Mouse (Mus musculus): Measurements from ENCODE around the gene Cnpy3. TPM values are rescaled to one million over a fixed set of nuclear protein-coding genes. Genes with fewer than 3 reads are reported as not detected.

Gene Cnpy3
- total RNA-seq, 1 experiment from 2014 or later, result 104 TPM

DNA sequence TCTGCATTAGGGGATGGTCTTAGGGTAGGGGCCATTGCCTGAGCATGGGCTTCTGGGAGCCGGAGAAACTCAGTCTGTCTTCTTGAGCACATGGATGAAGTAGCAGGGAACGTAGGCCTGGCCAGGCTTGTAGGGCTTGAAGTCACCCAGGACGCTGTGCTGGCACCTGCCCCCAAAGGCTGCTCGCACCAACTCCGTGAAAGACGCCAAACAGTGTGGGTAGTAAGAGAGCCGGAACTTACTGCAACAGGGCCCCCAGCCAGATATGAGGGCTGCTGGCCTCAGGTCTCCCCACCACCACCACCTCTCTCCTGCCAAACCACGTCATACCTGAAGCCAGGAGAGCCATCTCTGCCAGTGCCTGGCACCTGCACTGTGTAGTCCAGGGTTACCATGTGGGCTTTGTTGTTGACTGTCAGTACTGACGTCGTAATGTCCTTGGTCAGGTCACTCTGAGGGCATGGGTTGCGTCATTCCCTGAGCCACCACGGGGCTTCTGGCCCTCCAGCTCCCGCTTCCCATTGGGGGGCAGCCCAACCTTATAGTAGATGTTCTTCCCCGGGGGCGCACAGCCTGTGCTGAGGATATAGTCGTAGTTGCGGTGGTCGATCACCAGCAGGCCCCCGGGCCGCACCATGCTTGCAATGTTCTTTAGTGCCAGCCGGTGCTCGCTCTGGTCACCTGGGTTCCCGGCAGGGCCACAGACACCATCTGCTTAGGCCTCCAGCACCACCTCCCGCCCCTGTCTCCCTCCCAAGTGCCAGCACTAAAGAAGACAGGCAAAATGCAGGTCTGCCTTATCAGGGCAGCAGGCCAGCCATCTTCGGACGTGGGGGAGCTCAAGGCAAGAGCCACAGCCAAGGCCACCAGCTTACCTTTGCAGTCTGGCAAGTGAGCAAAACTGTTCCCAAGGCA is 26.0 kb downstream of the Cnpy3 start:
- no peak for ATAC-seq (ENCODE audit: extremely low read depth, insufficient number of reproducible peaks, low FRiP score, poor library complexity, severe bottlenecking)

DNA sequence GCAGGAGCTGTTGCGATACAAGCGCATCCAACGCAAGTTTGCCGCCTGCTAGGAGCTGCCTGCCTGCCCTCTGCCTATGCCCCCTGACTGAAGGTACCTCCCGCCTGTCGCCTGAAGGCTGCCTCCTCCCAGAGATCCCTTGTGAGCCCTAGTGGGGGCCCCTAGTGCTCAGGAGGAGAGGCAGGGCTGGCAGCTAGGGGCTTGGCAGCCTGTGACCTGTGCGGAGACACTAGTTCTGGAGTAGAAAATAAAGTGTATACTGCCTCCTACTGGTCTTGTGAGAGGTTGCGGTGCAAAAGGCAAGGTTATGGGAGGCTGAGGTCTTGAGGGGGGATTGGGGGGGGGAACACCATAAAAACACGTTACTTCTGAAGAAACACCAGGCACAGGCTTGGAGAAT is 26.7 kb downstream of the Cnpy3 start:
- ATAC-seq (ENCODE audit: extremely low read depth, insufficient number of reproducible peaks, low FRiP score, poor library complexity, severe bottlenecking), result peak; percentile 35

DNA sequence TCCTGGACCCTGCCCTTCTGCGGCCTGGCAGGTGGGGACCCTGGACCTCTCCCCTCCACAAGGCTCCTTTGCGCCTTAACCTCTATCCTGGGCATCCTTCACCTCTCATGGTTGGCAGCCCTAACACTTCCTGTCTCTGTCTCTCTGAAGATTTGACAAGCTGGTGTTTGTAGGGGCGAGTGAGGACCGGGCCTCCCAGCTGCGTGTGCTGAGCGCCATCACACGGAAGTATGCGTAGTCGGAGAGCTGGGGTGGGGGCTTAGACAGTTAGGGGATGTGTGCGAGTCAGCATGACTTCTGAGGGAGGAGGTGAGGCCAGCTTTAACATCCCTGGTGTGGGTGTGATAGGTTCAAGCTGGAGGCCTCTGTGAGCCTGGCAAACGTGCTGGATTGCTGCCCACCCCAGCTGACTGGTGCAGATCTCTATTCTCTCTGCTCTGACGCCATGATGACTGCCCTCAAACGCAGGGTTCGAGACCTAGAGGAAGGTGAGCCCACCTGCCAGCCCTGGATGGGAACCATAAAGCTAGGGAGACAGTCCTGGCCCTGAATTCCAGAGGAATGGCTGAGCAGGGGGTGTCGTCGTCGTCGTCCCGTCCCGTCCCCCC is 27.4 kb downstream of the Cnpy3 start:
- ATAC-seq (ENCODE audit: extremely low read depth, insufficient number of reproducible peaks, low FRiP score, poor library complexity, severe bottlenecking), result no peak

DNA sequence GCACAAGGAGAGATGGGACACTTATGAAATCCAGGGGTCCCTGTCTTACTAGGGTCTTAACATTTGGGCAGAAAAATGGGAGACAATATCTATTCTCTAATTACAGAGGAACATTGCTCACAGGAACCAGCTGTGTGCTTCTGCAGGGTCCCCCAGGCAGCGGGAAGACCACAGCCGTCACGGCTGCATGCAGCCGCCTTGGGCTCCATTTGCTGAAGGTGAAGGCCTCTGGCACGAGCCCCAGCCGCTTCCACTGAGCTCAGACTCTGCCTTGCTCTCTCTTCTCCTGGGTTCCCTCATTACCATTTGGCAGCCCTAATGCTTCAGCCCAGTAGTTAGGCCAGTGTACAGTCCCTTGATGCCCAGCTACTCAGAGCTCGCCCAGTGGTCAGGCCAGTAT is 30.9 kb downstream of the Cnpy3 start:
- no peak for ATAC-seq (ENCODE audit: extremely low read depth, insufficient number of reproducible peaks, low FRiP score, poor library complexity, severe bottlenecking)

GRCm38 (mm10) chr17:46714756-46715481 is 37.1 kb downstream of the Cnpy3 start:
- ATAC-seq (ENCODE audit: extremely low read depth, insufficient number of reproducible peaks, low FRiP score, poor library complexity, severe bottlenecking), result no peak

DNA sequence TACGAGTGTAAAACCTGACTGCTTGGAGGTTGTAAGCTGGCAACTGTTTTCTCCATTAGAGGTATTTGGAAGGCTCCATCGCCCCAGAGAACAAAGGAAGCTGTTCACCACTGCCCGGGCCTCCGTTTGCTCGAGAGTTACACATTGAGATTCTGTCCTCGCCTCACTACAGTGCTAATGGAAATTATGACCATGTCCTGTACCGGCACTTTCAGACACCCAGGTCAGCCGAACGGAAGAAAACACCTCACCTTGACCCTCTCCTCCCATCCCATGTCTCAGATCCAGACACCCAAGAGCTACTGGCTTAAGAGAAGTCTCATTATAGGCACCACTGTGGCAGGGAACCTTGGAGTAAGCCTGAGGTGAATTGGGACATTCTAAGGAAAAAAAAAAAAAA is 38.2 kb downstream of the Cnpy3 start:
- no peak for ATAC-seq (ENCODE audit: extremely low read depth, insufficient number of reproducible peaks, low FRiP score, poor library complexity, severe bottlenecking)

GRCm38 (mm10) chr17:46712442-46712841 is 39.6 kb downstream of the Cnpy3 start:
- no peak for ATAC-seq (ENCODE audit: extremely low read depth, insufficient number of reproducible peaks, low FRiP score, poor library complexity, severe bottlenecking)

DNA sequence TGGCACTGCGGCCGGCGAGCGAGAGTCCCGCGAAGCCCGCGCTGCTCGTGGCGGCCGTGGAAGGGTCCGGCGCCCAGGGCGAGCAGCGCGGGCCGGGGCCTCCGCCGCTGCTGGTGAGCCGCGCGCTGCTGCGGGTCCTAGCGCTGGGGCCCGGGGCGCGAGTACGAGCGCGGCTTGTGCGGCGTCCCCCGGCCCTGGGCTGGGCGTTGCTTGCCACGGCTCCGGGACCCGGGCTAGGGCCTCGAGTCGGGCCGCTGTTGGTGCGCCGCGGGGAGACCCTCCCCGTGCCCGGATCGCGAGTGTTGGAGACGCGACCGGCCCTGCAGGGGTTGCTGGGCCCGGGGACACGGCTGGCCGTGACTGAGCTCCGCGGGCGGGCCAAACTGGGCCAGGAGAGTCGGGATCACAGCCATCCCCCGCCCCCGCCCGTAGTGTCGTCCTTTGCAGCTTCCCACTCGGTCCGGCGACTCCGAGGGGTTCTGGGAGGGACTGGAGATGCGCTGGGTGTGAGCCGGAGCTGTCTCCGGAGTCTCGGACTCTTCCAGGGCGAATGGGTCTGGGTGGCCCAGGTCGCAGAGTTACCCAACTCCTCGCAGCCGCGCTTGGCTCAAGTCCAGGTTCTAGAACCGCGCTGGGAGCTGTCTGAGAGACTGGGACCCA is 40.3 kb downstream of the Cnpy3 start:
- no peak for ATAC-seq (ENCODE audit: extremely low read depth, insufficient number of reproducible peaks, low FRiP score, poor library complexity, severe bottlenecking)

DNA sequence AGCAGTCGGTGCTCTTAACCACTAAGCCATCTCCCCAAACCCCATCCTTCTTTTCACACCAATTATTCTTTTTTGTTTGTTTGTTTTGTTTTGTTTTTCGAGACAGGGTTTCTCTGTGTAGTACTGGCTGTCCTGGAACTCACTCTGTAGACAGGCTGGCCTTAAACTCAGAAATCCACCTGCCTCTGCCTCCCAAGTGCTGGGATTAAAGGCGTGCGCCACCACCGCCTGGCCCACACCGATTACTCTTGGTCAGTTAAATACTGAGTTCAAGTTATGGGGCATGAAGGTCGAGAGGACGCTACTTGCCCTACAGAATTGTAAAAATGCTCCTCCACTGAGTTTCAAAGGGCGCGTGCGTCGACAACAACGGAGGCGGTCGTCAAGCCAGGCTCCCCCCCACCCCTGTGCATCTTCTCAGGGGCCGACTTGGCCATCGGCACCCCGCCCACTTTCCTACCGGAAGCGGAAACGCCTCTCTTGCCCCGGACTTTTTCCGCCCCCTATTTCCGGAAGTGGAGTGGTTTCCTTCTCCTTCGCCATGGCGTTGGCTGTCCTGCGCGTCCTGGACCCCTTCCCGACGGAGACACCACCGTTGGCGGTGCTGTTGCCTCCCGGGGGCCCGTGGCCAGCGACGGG is 40.9 kb downstream of the Cnpy3 start, which contains the start of gene Pex6:
Pex6 (plus strand) TSS at position 505 of the 639 bp plus-strand sequence.
- ATAC-seq (ENCODE audit: extremely low read depth, insufficient number of reproducible peaks, low FRiP score, poor library complexity, severe bottlenecking), result peak; percentile 96

DNA sequence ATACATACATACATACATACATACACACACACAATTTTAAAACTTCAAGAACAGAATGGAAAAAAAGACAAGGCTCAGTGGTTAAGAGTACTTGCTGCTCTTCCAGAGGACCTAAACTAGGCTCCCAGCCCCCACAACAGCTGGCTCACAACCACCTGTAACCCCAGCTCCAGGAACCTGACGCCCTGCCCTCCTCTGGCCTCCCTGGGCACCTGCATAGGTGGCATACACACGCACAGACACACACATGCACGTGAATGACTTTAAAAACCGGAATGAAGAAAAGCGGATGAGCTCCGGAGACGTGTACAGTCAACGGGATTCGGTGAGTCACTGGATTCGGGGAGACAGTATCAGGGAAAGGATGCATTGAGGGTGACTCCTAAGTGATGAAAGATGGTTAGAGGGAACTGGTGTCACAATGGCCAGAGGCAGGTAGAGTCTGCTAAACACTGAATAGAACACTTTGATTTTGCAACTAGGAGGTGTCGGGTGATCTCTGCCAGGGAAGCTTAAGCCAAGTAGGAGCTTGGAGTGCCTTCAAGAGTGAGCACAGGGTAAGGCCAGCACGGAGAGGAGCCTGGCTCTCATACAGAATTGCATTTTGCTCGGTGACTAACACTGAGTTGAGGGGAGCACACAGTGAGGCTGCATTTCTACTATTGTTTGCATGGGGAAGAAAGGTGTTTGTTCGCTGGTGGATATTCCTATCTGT is 45.5 kb downstream of the Cnpy3 start:
- no peak for ATAC-seq (ENCODE audit: extremely low read depth, insufficient number of reproducible peaks, low FRiP score, poor library complexity, severe bottlenecking)

DNA sequence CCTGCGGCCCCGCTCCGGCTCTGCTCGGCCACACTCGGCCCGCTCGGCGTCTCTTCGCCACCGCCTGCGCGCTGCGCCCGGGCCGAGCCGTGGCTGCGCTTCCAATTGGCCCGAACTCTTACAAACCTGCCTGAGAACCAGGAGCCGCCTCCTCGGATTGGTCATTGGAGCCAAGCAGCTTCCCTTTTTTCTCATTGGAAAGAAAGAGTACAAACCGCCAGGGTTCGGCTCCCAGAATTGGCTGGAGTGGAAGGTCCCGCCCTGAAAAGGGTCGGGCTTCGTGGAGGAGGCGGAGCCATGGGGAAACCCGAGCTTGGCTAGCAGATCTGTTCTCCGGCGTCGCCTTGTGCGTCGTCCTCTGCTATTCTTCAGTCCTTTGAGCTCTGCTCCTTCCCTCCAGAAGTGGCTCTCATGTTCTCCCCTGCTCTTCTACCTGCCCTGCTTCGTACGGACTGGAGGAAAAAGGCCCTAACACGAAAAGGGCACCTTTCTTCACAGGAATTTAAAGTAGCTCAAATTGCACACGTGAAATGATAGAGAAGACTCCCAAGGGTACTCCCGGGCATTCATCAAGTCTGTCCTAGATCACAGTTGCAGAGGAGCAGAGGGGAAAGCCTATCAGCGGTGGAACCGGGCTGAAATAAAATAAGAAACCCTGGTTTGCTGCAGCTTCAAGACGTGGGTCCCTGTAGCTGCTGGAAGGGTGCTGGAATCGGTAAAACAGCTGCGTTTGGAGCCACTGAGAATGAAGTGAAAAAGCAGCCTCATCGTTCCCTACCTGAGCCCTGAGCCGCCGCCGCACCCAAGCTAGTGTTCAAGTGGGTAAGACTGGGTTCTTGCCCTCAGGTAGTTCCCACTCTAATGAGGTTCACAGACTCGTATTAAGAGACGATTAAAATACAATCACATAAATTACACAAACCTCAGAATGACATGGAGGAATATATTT is 46.9 kb downstream of the Cnpy3 start, which contains the start of gene Ppp2r5d:
Ppp2r5d (minus strand) TSS at position 225 of the 949 bp plus-strand sequence.
- ATAC-seq (ENCODE audit: extremely low read depth, insufficient number of reproducible peaks, low FRiP score, poor library complexity, severe bottlenecking), result peak; percentile 98

DNA sequence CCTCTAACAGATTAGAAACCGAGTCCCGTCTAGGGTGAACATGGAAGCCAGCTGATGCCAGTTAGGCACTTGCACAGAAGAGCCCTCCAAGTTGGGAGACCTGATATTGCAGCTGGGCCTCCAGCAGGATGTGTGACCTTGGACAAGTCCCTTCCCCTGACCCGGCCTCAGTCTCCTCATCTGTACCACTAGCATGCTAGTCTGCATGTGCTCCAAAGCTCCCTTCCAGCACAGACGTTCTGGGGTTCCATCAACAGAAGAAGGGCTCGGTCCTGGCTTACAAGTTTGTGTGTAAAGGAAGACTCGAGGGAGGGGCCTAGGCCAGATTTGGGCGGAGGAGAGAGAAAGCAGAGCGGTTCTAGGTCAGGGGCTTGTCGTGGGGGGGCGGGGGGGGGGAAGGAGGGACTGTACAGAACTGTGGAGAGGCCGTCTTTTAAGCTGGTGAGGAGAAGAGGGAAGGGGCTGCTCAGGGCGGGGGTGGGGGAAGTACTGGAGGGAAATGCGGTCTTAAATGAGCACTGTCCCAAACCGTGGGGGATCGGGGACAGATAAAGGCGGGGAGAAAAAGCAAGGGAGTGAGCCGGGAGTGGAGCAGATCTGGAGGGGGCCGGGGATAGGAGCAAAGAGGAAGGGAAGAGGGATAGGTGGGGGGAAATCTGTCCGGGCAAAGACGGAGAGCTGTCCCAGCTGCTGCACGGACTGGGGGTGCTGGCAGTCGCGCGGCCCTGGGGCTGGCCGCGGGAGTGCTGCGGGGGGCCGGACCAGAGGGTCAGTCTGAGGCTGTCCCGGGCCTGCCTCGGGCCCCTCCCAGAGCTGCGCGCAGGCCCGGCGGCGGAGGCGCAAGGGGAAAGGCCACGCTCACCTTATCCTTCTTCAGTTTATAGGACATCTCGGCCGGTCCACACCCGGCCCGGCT is 47.8 kb downstream of the Cnpy3 start:
- ATAC-seq (ENCODE audit: extremely low read depth, insufficient number of reproducible peaks, low FRiP score, poor library complexity, severe bottlenecking), result no peak

GRCm38 (mm10) chr17:46702506-46702905 is 49.5 kb downstream of the Cnpy3 start:
- no peak for ATAC-seq (ENCODE audit: extremely low read depth, insufficient number of reproducible peaks, low FRiP score, poor library complexity, severe bottlenecking)

- no peak for ATAC-seq (ENCODE audit: extremely low read depth, insufficient number of reproducible peaks, low FRiP score, poor library complexity, severe bottlenecking)
Observed at GRCm38 (mm10) chr17:46702100-46702499, 49.9 kb downstream of the Cnpy3 start.

GRCm38 (mm10) chr17:46701489-46701888 is 50.5 kb downstream of the Cnpy3 start:
- no peak for ATAC-seq (ENCODE audit: extremely low read depth, insufficient number of reproducible peaks, low FRiP score, poor library complexity, severe bottlenecking)

DNA sequence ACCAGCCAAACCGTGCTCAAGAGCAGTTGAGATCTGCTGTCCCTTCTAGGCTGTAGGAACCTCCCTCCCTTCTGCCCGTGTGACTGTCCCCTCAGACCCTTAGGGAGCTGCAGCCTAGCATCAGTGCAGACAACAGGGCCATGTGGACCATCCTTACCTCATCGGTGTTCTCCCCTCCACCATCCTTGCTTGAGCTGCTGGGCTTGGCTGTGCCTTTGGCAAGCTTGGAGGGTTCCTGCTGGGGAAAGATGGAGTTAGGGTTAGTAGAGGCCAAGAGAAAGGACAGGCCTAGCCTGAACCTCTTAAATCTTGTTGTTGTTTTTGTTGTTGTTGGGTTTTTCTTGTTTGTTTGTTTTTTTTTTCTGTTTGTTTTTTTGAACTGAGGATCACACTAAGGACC is 52.1 kb downstream of the Cnpy3 start:
- ATAC-seq (ENCODE audit: extremely low read depth, insufficient number of reproducible peaks, low FRiP score, poor library complexity, severe bottlenecking), result no peak

Measured in neutrophil, adult 5-6 weeks (primary cell).